Mouse (Mus musculus) heart, embryonic 16.5 days (tissue): ENCODE measurements around the gene Lrp8. TPM values are rescaled to one million over a fixed set of nuclear protein-coding genes. Genes with fewer than 3 reads are reported as not detected.

Source experiments
- polyA plus RNA-seq: library from polyadenylated mRNA; unstranded; fragments of >200 nt; fragmentation: Nextera tagmentation; extraction: Ambion mirVana; gene quantifications from 2 replicates; pipeline ENCODE4 v1.2.1, GENCODE M21; 2015

The Lrp8 gene
- polyA plus RNA-seq, 1 experiment from 2014 or later = 0.91 TPM

Other genes with a start within 250 kb of the Lrp8 start
- not detected in 2 replicates for gene Dmrtb1, start 118.0 kb upstream of the Lrp8 start, polyA plus RNA-seq
- gene Magoh, start 77.5 kb downstream of the Lrp8 start, polyA plus RNA-seq = 77.2 and 86.6 TPM in 2 replicates
- gene 0610037L13Rik, start 87.6 kb downstream of the Lrp8 start, polyA plus RNA-seq = 95.2 and 99.1 TPM in 2 replicates
- 62.8 and 69.2 TPM in 2 replicates for gene Cpt2, start 121.3 kb downstream of the Lrp8 start, polyA plus RNA-seq
- 0.05 TPM in 1 of 2 replicates, not detected in the other for gene Slc1a7, start 166.1 kb downstream of the Lrp8 start, polyA plus RNA-seq